Mouse (Mus musculus) layer of hippocampus, postnatal 25 days (tissue): Measurements from ENCODE around the gene Tssk1. TPM values are rescaled to one million over a fixed set of nuclear protein-coding genes. Genes with fewer than 3 reads are reported as not detected.

ENCODE experiments used
- DNase-seq, 2 experiments: peaks; one replicate each; pipeline ENCODE4 v3.0.0; 2022; ENCODE audit warnings: mixed read lengths in 2 of 2, low spot score in 1 of 2; ENCODE audit errors: extremely low spot score in 1 of 2
- total RNA-seq, 2 experiments: library from RNA; stranded (reverse); gene quantifications; 2 replicates each; pipeline ENCODE4 v1.2.3; 2021

The Tssk1 gene
- total RNA-seq, 2 experiments from 2014 or later: 0.15 TPM; not detected in 1

DNA sequence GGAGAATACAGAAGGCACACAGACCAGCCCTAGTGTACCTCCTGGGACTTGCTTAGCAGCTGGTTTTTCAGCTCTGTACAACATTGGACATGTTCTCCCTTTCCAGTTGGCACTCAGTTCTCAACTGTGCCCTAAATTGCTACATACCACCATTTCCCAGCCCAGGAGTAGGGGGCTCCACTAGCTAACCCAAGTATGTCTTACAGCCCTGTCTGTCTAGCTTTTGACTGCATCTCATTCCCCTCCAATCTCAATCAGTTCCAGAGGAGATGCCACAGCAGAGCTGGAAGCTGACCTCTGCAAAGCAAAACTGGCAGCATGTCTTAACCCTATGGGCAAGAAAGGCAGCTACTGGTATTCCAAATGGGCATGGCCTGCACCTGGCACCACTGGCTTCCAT is 2.1 kb downstream of the Tssk1 start:
- DNase-seq: no peak

DNA sequence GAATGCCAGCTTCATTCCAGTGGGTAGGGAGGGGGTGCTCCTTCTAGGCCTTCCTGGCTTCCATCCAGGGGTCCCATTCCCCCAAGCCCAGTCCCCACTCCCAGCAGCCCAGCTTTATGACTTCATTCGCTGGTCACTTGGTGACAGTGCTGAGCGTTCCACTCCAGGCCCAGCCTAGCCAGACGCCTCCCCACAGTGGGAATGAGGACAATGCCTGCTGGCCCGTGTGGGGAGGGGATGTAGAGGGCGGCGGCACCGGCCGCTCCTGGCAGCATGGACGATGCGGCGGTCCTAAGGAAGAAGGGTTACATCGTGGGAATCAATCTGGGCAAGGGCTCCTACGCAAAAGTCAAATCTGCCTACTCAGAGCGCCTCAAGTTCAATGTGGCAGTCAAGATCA is 4.4 kb downstream of the Tssk1 start, which contains the start of the genes Dgcr2 and Tssk2:
Gene Dgcr2 (minus strand): TSS at position 101 of the 400 bp plus-strand sequence.
Gene Tssk2 (plus strand): TSS at position 176 of the 400 bp plus-strand sequence.
- DNase-seq: no peak

DNA sequence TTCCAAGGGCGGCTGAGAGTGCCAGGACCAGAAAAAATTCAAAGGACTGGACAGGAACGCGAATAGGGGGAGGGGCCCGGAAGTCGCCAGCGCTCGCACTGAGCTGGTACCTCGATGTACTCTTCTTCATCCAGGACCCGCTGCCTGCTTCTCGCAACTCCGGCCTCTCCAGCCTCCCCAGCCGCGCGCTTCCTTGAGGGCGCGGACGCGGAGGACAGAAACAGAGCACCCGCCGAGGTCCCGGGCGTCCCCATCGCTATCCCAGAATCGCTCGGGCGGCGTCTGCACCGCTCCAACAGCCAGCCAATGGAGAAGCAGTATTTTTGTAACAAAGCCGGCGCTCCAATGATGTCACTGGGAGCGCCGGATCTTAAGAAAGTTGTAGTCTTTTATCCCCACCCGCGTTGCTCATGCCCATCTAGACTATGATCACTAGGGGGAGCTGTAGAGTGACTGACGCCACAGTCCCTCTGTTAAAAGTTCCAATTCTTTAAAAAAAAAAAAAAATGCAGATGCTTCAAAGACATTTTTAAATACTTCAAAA is 17.1 kb downstream of the Tssk1 start, which contains the start of gene Ess2:
Gene Ess2 (minus strand): TSS at position 297 of the 544 bp plus-strand sequence.
- peak; percentile 75 to 83 for DNase-seq

- no peak for DNase-seq
Measured at GRCm38 (mm10) chr16:17914307-17915249, 20.6 kb downstream of the Tssk1 start, which contains the start of gene Gsc2. Gsc2 (minus strand) TSS chr16:17915059.

GRCm38 (mm10) chr16:17920586-17920985 is 26.6 kb downstream of the Tssk1 start:
- no peak for DNase-seq

DNA sequence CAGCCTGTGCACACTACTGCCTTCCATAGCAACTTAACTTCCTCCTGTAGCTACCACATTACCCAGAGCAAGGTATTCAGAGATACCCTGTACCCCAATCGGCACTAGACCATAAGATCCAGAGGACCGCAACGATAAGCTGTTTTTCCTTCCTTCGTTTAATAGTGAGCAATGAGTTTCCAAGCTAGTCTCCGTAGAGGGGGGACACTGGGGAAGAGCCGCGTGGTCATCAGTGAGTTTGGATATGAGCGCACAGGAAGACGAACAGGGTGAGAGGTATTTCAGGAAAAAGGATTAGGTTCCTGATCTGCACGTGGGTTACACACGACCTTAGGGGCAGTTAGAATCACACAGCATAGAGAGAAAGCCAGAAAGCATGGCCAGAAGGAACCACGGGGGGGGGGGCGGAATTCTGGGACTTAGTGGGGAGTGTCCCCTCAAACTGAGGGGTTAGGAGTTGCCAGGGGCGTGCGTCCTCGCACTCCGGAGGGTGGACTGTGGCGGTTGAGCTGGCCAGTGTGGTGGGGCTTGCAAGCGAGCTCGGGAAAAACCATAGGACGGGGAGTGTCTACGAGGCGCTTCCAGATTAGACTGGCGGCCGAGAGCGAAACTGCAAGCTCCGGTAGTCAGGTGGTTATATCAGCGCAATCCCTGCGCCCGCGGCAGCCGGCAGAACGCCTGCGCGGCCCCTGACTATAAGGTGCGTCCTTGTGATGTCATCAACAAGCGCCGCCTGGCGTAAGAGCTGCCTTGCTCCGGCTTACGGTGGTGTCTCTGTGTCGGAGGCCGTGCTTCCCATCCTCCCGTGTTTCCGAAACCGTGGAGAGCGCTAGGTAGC is 27.5 kb downstream of the Tssk1 start:
- DNase-seq: peak; percentile 91 to 96

DNA sequence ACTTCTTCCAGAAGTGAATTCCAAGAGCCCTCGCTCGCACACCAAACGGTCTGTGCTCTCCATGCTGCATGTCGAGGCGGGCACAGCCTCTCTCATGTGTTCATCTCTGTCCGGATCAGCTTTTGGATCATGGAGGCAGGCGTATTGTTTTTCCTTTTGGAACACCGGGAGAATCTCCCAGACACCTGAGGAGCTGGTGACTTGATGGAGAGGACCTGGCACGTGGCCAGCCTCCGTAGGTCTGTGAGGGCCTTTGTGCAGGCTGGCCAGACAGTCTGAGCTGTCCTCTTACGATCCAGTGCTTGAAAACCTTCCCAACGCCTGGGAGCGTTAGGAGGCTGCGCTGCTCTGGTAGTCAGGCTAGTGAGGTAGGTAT is 28.1 kb downstream of the Tssk1 start:
- DNase-seq: no peak

DNA sequence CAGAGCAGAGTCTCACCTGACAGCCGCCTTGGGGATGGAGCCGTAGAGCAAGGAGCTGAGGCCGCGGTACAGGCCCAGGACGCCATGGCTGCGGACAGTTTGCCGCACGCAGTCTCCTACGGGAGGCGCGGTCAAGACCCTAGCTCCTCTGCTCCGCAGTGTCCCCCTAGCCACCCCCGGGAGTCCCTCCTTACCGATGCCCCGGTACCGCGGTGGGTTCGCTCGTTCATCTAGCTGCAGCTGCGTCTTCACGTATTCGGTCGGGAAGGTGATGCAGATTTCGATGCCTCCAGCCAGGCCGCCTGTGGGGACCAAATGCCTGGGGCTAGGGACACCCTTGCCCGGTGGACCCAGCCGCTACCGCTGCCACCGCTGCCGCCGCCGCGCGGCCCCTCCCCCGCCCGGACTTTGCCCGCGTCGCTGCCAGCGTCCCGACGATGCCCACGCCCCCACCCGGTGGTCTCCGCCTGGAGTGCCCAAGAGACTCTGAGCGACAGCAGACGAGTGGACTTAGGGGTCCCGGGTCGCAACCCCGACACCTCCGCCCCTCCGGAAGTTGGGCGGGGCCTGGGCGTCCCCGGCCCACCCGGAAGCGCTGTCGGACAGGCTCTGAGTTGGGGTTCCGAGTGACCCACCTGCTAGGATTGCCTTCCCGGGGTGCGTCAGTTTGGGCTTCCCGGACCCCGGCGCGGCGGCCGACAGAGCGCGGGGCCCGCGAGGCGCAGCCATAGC is 33.5 kb downstream of the Tssk1 start:
- DNase-seq: peak; percentile 40 to 42

DNA sequence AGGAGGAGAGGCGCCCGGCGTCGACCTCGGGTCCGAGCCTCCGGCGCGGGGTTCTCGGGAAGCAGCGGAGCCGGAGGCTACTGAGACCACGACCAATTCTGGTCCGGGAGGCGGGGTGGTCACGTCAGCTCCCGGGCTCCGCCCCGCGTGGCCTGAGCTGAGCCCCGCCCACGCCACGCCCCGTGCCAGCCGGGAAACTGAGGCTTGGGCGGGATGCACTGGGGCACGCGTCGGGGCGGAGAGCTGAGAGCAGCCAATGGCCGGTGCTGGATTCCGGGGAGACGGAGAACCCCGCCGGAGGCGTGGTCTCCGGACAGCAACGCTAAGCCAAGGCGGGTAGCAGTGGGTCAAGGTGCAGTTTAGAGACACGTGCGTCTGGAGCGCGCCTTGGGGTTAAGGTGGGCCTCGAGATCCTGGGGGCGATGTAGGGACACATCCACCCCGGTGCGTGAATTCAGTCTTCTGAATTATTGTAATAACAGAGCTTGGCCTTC is 34.1 kb downstream of the Tssk1 start, which contains the start of gene Slc25a1:
Gene Slc25a1 (minus strand): TSS at position 133 of the 494 bp plus-strand sequence.
- peak; percentile 72 to 77 for DNase-seq

- peak in 1 of 2 experiments; percentile 43 for DNase-seq
Measured at GRCm38 (mm10) chr16:17928627-17929104, 34.6 kb downstream of the Tssk1 start.

DNA sequence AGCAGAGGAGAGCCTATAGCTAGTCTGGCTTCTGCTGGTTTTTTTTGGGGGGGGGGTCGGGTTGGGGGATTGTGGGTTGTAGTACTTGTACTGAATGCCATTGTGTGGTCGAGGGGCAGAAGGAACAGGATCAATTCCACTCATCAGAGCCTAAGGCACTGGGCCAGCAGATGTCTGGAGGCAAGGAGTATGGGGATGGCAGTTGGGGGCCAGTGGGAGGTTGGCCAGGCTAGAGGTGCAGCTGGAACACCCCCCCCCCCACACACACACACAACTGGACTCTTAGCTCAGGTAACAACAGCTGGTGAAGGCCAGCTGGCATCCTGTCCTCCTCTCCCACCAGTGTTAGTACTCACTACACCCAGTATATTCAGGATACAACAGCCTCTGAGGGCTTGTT is 35.2 kb downstream of the Tssk1 start:
- DNase-seq: no peak

- DNase-seq: no peak
Measured at GRCm38 (mm10) chr16:17929631-17930030, 35.6 kb downstream of the Tssk1 start.

- DNase-seq: no peak
Measured at GRCm38 (mm10) chr16:17931906-17932460, 38.0 kb downstream of the Tssk1 start.

DNA sequence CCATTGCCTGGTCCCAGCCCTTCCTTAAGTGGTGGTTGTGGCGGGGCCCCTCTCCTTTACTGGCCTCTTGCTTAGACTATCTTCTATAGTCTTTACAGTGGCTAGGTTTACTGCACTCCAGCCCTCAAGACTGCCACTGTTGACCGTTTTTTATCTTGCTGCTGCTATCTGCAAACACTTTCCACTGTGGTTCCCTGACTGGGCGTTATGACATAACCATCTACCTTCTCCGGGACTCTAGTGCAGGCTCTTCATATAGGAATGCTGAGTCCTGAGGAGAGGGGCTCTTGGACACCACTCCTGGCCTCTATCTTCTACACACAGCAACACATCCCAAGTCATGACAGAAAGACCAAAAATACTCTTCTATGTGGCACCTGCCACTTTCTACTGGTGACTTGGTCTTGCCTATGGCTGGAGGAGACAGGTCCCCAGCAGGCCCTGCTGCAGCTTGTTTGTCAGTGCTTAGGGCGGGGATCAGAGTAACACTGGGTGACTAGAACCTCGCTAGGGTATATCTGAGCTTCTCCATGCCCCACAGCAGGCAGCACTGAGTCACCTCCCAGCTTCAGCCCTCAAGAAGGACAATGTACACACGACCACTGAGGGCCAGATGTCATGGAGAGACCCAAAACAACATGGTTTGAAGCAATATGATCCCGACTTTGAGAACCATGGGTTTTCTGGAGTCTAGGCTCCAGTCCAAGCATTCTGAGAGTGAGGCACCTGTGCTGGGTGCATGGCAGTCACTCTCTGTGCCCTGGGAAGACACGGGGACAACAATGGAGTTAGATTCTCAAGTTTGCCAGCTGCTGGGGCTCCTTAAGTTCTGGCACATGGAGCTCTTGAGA is 39.8 kb downstream of the Tssk1 start:
- DNase-seq: no peak

DNA sequence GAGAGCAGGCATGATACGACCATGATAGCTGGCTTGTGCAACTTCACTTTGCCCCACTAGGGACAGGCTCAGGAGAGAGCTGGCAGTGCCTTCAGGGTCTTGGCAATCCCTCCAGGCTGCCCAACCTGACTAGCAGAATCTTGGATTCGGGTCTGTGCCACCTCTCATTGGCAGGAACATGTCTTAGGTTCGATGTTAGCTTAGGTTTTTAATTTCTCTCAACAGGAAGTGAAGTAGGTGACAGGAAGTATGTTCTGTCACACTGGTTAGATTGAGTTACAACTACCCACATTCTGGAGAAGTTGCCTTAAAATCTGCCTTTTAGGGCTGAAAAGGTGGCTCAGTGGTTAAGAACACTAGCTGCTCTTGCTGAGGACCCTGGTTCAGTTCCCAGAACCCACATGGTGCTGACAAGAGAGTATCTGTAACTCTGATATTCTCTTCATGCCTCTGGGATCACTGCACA is 40.5 kb downstream of the Tssk1 start:
- DNase-seq: no peak

- no peak for DNase-seq
Measured at GRCm38 (mm10) chr16:17936776-17937175, 42.8 kb downstream of the Tssk1 start.

- DNase-seq: no peak
Measured at GRCm38 (mm10) chr16:17938187-17938586, 44.2 kb downstream of the Tssk1 start.

- peak in 1 of 2 experiments; percentile 52 for DNase-seq
Measured at GRCm38 (mm10) chr16:17938821-17939220, 44.8 kb downstream of the Tssk1 start.
